Mouse (Mus musculus) adrenal gland, adult (tissue): ENCODE measurements around the gene Bach2.

ENCODE experiments used
- DNase-seq, 2 experiments: peaks; one replicate each; pipeline ENCODE4 v3.0.0; 2022 to 2023; ENCODE audit warnings: low spot score in 1 of 2; ENCODE audit not compliant: inconsistent age in 2 of 2

Gene Bach2

DNA sequence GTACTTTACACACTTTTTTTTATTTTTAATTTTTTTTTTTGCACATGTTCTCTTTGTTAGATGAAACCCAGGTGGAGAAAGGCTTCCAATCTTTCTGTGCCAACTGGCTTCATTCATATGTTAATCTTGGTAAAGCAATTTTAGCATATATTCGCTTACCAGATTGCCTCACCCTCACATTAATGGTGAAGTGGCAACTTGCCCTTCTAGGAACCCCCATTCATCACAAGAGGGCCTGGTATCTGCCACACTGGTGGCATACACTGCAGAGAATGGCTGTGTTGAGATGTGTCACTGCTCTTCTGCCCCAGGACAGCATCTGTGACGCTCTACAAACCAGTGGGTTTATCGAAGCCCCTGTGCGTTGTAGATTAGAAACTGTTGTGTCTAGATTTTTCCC lies 183.8 kb downstream of the Bach2 start:
- no peak for DNase-seq

DNA sequence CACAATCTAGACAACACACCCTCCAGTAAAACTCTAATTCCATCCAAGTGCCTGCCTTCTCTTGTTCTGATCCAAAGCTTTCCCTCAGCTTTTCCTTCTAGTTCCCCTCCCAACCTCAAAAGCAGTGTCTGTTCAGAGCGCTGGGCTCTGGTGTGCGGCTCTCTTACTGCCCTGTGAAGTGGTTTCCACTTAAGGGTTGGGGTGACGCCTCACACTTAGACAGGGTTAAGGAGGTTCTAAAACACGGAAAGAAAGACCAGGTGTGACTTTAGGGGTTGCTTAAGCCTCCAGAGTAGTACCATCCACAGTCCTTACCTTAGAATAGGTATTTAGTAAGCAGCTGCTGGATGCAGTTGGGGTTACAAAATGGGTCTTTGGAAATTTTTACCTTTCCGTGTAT lies 185.1 kb downstream of the Bach2 start:
- no peak for DNase-seq

DNA sequence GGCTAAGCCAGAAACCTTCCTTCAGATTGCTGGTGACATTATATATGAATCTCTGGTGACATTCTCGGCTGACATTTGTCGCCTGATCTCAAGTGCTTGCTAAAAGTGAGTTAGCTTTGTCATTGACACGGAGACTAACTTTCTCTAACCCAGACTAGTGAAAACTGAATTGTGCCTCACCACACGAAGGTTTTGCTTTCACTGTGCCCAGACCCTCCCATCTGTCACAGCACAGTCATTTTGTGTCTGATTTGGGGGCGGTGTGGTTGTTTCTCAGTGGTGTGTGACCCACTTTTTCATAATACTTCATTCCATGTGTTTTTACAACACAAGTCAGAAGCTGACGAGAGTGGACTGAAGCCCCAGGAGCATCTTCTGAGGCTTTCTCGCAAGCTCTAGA lies 185.8 kb downstream of the Bach2 start:
- no peak for DNase-seq

DNA sequence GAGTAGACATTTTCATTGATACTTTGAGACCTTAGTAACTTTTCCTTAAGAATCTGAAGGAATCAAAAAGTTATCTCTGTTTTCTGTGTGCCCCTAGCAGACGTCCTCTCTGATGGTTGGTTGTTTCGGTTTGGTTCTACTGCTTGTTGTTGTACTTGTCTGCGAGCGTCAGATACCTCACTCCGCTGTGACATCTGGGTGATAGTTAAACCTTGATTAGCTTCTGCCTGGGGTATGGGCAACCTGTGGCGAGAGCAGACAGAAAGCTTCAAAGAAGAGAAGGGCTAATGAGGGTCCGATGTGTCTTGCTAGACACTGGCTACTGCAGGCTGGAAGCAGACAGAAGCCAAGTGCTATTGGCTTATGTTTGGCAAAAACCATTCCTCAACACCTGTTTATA lies 186.5 kb downstream of the Bach2 start:
- no peak for DNase-seq

DNA sequence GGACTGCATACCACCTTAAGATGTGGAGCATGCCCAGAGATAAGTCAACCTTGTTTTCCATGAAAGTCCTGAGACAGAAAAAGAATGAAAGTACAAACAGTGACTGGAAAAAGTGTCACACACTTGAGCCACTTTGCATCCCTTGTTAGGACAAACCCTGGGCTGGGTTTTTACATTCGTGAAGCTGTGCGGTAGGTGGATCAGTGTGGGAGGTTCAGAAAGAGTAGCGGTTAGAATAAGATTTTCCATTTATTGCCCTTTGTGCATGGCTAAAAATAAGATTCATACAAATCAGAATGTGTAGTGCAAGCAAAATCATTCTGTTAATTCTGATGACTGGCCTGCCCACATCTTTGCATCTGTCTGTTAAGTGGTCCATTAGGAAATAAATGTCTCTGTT lies 187.0 kb downstream of the Bach2 start:
- DNase-seq = no peak

DNA sequence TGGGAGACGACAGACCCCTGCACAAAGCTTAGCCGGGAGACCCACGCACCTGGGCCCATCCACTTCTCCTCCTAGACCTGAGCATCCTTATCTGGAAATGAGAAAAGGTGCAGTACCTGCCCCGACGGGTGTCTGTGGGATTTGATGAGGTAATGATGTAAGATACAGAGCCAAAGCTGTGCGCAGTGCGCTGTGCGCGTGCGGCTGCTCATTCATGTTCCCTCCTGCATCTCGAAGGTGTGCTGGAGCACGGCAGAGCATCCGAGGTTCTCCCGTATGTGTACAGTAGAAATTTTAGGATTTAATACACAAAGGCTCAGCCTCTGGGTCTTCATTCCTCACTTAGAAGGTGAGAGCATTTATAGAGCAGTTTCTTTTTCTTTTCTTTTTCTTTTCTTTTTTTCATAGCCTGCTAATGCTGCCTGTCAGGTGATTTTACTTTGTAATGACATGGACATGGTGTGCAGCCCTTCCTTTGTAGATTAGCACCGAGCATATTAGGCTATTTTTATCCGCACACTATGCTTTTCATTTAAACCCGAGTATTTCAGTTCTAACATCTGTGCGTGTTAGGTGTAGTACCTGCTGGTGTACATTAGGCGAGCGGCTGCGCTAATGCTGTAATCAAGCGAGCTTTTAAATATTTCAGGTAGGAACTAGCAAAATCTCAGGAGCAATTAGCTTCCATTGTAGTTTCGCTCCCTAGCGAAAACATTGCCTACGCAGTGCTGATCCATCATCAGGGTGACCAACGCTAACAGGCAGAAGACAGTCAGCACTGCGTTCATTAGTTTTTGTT lies 188.4 kb downstream of the Bach2 start:
- no peak for DNase-seq

DNA sequence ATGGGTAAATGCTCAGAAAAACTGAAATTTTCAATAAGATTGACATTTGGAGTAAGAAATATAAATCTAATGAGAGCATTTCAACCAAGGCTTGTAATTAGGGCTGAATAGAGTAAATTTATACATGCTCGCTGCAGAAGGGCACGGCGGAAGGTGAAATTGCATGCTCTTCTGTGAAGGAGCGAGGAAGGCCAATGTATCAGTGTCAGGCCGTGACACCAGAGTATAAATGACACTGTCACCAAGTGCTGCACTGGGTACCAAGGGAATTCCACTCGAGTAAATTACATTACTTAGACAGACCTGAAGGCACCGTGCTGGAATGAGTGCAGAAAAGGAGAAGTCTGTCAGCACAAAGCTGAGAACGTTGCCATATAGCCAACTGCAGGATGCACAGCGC lies 190.1 kb downstream of the Bach2 start:
- no peak for DNase-seq

DNA sequence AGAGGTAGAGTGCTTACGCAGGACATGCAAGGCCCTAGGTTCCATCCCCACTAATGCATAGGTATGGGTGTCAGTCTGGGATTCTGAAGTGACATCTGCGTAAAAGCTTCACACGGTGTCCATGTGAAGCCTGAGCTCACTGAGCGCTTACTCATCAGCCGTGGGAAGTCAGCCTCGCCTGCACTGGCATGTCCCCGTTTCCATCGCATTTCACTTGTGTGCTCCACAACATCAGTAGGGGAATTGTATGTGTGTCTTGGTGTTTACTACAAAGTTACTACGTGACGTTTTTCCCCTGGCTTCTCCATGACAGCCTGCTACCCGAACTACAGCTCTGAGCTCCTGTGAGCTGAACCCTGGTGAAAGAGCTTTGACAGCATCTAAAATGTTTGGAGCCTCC lies 191.5 kb downstream of the Bach2 start:
- DNase-seq = no peak

DNA sequence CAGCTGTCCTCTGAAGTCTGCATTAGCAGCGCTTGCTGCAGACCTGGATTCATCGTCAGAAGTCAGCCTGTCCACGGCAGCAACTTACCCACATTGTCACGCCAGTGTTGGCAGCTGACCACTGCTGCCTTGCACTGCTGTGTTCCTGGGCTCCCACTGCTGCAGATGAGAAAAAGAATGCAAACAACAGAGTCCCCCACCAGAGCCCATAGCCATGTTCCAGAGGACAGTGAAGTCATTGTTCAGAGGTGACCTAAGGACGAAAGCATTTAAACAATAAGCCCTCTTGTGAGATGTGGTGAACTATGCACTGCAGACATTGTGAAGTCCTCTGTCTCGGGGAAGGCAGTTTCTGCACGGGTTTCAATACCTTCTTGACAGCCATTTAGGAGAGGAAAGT lies 192.4 kb downstream of the Bach2 start:
- no peak for DNase-seq

DNA sequence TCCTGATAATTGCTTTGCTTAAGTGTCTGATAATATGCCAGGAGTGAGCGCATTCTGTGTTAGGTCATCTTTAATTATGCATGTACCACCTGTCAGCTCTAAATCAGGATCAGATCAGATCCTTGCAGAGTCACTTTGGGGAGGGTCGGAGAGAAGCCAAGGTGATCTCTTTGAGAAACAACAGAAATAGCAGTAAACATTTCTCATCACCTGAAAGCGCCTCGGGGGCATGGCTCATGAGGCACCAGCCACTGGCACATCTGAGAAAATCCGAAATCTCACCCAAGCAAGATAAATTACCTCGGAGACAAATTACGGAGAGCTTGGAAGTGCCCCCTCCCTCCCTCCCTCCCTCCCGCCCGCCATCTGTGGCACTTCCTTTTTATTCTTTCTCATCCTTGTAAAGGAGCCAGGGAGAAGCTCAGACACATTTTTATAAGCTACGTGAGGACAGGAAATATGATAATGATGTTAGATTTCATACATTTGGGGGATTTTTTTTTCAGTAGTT lies 193.7 kb downstream of the Bach2 start:
- DNase-seq = no peak

DNA sequence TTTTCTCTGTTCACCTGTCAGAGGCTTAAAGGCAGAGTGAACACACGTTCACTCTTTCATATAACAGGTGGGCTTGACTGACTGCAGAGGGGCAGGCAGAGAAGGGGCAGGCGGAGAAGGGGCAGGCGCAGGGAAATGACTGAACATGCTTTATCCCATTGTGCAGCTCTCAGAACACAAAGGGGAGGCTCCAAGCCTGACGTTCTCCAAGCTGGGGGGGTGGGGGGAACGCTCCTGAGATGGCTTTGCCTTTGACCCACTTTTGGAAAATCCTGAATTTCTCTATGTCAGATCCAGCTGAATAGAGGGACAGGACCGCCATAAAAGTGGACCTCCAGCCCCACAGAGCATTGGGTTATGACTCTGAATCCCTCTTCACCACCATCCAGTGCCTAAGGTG lies 194.3 kb downstream of the Bach2 start:
- no peak for DNase-seq

DNA sequence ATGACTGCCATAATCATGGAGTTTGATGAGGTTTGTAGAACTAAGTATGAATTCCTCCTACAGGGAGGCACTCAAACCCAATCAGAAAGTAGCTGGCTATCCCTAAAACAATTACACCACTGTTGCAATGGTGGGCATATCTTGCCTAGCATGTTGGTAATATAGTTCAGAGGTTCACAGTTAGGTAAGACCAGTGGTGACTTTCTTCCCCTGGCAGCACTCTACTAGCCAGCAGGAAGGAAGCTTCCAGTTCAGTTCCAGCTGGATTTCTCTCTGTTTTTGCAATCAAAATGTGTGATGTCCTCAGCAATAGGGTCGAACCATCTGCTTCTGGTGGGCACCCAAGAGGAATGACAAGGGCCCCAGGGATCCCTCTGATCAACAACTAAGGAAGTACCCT lies 196.0 kb downstream of the Bach2 start:
- no peak for DNase-seq

DNA sequence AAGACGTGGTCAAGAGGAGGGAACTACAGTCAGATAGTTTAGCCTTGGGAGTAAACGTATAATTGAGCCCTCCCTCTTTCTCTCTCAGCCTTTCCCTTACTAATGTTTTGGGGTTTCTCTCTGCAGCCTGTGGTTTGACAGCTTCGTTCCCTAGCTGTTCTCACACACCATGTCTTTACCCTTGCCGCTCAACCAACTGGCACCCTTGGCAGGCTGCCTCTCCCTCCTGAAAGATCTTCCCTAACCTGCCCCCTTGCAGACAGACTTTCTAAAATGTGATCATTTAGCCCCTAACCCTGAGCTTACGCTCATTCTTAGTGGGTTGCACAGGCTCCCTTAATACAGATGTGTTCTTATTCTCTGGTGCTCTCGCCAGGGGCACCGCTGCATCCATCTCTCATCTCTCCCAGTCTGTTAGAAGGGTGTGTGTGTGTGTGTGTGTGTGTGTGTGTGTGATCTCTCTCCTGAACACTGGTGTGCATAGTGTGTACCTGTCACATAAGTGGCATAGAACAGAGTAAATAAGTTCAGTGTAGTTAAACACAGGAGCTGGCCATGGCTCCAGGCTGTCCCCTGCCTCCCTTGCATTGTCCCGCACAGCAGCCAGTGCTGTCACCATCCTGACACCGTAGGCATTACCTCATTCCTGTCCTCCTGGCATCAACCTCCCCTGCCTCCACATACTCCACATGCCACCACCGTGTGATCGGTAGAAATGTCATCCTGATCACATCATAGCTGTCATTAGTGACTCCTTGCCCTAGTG lies 201.6 kb downstream of the Bach2 start:
- DNase-seq = no peak

DNA sequence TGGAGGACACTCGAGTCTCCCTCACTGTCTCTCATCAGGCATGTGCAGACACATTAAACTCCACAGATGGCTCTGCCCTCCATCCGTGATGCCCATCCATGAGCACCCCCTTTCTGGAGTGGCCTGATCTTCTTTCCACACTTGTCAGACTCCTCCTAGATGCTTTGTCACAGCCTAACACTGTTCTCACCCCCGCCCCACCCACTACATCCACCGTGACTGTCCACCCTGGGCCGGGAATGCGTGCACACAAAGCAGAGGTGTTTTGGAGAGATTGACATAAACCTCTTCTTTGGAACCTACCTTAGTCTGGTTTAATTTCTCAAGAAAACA lies 202.1 kb downstream of the Bach2 start:
- no peak for DNase-seq

DNA sequence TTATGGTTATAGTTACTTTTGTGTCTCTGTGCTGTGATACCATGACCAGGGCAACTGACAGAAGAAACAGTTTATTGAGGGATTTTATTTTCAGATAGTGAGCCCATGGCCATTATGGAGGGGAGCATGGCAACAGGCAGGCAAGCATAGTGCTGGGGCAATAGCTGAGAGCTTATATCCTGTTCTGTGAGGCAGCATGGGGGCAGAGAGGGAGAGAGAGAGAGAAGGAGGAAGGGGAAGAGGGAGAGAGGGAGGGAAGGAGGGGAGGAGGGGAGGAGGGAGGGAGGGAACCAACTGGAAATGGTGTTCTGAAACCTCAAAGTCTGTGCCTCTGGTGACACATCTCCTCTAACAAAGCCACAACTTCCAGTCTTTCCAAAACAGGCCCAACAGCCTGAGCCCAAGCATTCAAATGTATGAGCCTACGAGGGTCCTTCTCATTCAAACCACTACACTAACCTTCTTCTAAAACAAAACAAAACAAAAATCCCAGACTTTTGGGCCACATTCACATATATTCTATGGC lies 206.1 kb downstream of the Bach2 start:
- no peak for DNase-seq

DNA sequence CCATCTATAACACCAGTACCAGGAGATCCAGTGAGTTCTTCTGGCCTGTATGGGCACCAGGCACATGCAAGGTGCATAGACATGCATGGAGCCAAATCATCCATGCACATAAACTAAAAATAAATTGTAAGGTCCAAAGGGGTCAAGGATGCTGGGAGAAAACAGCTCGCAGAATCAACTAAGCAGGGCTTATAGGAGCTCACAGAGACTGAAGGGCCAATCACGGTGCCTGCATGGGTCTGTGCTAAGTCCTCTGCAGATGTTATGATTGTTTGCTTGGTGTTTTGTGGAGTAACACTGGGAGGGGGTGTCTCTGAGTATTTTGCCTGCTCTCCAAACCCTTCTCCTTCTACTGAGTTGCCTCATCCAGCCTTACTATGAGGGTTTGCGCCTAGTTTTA lies 209.2 kb downstream of the Bach2 start:
- DNase-seq = no peak

DNA sequence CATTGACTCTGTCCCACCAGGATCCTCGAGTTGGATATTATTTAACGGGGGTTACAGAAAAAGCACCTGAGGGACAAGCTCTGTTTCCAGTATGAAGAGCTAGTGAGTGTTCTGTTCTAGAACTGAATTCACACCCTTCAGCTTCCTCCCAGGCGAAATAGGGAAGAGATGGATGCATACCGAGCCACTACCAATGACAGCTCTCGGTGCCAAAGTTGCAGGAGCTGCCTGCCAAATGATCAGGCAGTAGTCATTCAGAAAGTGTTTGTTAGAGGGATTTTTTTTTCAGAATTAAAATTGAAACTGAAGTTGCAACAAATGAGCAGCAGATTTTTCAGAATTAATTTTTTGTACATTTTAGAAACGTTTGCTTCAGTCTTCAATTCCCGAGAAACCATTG lies 223.4 kb downstream of the Bach2 start:
- no peak for DNase-seq

DNA sequence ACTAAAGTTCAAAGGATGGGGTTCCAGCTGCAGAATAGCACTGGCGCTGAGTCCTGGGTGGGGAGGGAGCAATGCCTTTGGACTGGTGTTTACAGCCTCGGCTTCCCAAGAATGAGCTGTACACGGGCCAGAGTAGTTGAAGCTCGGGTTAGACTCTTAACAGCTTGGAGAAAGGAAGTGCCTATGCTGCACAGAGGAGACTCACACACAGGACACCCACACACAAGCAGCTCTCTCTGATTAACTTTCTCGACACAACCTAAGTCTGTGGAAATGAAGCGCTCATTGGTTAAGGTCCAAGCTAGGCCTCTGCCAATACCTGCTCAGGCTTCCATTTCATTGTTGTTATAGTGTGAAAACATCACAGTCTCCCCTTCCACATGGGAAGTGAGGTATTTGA lies 224.5 kb downstream of the Bach2 start:
- no peak for DNase-seq

DNA sequence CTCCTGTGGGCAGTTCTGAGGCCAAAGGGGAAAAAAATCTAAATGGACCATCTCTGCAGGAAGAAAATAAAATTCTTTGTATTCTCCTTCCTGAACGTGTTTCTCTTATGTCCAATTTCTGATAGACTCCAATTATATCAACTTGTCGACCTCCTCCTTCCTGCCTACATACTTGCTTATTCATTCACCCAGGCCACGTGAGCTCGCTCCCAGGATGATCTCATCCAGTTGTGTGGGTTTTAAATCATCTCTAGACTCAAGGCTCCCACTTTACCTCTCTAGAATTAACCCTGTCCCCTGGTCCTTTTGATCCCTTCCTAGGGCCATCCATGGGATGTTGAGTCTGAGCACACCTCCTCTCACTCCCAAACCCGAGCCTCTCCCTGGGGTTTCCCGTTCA lies 225.9 kb downstream of the Bach2 start:
- no peak for DNase-seq

DNA sequence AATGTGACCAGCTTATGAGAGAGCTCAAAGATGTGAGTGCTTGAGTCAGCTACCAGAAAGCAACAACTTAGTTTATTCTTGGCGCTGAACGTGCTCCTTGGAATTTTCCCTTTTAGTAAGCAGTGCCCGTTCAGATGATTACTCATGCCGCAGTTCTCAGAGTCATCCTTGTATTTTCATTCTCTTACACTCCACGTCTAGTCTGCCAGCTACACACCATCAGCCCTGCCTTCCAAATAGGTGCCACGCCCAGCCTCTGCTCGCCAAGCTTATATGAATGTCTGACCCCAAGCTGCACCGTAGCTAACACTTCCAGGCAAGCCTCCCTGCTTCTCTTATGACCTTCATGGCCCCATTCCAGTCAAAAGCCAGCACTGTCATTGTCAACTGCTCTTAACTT lies 227.4 kb downstream of the Bach2 start:
- no peak for DNase-seq

DNA sequence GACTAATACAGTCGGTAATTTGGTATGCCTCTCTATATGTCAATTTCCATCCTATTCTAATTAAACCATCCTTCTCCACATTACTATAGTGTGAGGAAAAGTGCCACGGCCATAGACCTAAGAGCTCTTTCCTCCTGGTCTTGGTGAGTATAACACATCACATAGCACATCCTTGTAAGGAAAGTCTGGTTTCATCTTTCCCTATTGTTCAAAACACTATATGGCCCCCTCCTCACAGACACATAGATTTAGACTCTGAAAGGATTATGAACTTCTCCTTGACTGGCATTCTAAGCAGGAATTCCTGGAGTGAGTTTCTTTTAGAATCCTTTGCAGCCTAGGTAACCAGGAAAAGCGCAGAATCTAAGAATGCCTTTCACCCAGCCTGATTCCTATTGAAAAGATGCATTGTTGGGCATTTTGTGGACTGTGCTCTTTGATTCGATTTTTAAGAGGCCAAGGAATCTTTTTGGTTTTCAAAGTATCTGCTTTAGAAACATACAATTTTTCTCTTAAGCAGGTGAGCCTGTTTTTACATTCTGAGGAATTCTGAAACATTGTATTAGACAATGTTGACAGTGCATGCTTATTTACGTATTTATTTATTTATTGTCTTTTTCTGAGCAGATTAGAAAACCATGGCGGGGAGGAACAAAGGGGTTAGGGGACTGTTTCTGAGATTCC lies 239.5 kb downstream of the Bach2 start:
- DNase-seq = no peak

DNA sequence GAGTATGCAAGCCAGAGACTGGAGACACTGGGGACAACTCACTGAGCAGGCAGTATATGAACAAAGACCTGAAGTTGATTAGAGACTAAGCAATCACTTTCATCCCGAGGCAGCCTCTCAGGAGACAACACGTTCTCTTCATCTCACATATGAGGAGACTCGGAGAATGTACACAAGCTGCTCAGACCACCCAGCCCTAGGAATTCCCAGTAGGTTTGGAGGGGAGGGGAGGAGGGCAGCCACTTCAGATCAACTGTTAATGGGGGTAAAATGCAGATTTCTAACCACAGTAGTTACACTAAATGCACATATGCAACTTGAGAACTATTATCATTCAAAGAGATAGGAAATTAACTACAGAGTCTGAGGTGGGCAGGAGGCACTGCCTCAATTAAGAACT lies 240.6 kb downstream of the Bach2 start:
- no peak for DNase-seq
